Mouse (Mus musculus): ENCODE measurements at regions not wholly inside any gene's neighbourhood (a gene's known extent, or its start where the extent isn't known, plus 50 kb on each side); places are given as distances from the start of the nearest gene placed in this dataset.

DNA sequence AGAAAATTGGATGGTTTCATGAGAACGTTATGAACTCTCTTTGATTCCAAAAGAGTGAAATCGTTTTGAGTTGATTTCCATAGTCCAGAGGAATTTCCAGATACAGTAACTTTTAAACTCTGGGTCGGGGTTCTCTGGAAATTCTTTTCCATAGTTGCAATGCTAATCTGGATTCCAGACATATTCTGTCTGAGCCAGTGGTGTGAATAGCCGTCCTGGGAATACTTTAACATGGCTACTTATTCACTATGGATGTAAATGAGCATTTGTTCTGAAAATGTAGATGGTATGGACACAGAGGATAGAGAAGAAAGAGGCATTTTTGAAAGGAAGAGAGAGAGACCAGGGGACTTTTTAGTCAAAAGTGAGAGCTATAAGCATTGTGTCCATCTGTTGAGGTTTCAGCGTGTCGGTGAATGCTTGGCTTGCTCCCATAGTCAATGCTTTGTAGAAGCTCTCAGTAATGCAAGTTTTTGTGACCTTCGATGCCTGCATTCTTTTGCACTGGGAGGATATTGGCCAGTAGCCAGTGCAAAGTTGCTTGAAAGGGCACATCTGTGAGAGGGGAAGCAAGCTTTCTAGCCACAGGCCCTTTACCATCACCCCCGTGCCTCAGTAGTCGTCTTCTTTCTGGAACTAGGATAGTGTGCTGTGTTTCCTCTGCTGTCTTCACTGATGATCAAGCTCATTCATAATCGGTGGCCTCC lies 208.9 kb downstream of the Gm19410 start:
- Histone ChIP-seq H3K4me2 (ENCODE audit: low read depth, low read length) (no peak overlapping the region), H3K4me3 (ENCODE audit: low read depth, low read length) (no peak overlapping the region), H3K9ac (replicated peaks) (no peak overlapping the region), H3K9me3 (ENCODE audit: low read length) (no peaks in the 10 kb centered on the region), H3K27ac (ENCODE audit: low read depth) (no peak overlapping the region), H3K4me1 (ENCODE audit: insufficient read depth) (peaks cover 3% of the 10 kb centered on the region; the same call in 1 of the 2 replicates), H3K36me3 (replicated peaks; ENCODE audit: insufficient read depth, low read length) (no peaks in the 10 kb centered on the region), H3K27me3 (ENCODE audit: insufficient read depth, low read length) (no peaks in the 10 kb centered on the region)
- 66% methylated on average over 10 of the region's 10 CpGs for WGBS (ENCODE audit: insufficient replicate concordance)
- TF ChIP-seq CTCF (IDR thresholded peaks at IDR 0.05; ENCODE audit: low read depth) (no peak), EP300 (IDR thresholded peaks at IDR 0.05; ENCODE audit: low read depth) (no peak)
- ATAC-seq = no peak
- DNase-seq = no peak

DNA sequence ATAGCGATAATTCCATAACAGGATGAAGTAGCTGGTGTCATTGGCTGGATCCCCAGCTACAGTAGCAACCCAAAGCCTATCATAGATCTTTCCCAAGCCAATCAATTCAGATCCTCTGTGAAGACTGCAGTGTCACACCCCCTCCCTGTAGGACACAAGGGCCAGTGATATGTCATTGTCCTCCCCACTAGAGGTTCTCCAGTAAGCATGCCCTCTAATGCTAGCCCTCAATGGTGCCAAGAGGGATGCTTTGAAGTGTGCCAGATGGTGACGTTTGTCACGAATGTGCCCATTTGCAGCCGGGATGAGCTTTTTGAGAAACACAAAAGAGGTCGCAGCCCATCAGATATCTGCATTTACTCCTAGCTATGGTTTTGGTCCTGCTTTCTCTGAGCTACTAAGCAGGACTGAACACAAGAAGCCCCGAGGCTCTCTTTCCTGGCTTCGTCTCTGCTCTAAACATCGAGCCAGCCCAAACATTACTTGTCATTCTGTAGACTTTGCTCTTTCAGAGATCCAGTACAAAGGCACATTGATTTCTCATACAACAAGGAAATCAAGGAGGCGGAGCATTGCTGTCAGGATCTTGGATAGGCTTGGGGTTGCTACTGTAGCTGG lies 214.2 kb downstream of the Gm19410 start:
- Histone ChIP-seq H3K4me2 (ENCODE audit: low read depth, low read length) (no peak overlapping the region), H3K4me1 (ENCODE audit: insufficient read depth) (peaks cover under 1% of the 10 kb centered on the region; the same call in 1 of the 2 replicates), H3K9me3 (ENCODE audit: low read length) (no peaks in the 10 kb centered on the region), H3K27ac (ENCODE audit: low read depth) (no peak overlapping the region), H3K36me3 (replicated peaks; ENCODE audit: insufficient read depth, low read length) (no peaks in the 10 kb centered on the region), H3K9ac (replicated peaks) (no peak overlapping the region), H3K4me3 (ENCODE audit: low read depth, low read length) (no peak overlapping the region), H3K27me3 (ENCODE audit: insufficient read depth, low read length) (no peaks in the 10 kb centered on the region)
- no peak for ATAC-seq
- 79% methylated on average over 9 of the region's 9 CpGs for WGBS (ENCODE audit: insufficient replicate concordance)
- no peak for DNase-seq
- TF ChIP-seq EP300 (IDR thresholded peaks at IDR 0.05; ENCODE audit: low read depth) (no peak), CTCF (IDR thresholded peaks at IDR 0.05; ENCODE audit: low read depth) (no peak)

DNA sequence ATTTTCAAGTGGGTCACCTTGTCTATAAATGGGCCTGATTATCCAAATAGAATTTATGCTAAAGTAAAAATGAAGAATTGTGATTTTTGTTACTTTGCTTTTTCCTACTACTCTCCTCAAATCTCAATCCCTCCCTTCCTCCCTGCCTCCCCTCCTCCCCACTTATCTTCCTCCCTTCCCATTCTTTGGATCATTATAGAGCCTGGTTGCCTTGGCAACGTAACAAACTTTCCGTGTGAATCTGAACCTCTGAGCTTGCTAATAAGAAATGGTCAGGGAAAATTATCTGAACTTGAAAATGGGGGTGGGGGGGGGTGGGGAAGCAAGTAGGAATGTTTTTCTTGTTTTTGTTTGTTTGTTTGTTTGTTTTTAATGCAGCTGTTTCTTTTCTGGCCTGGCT lies 217.5 kb downstream of the Gm19410 start:
- no peaks in the 10 kb centered on the region for H3K9me3 ChIP-seq (ENCODE audit: low read length)
- WGBS (ENCODE audit: insufficient replicate concordance) = 68% methylated on average over 2 of the region's 2 CpGs
- ATAC-seq (no peak), DNase-seq (no peak)
- no peaks in the 10 kb centered on the region for H3K4me1 ChIP-seq (ENCODE audit: insufficient read depth)
- H3K4me2 ChIP-seq (ENCODE audit: low read depth, low read length) = no peak overlapping the region
- H3K36me3 ChIP-seq (replicated peaks; ENCODE audit: insufficient read depth, low read length) = no peaks in the 10 kb centered on the region
- no peak overlapping the region for H3K27ac ChIP-seq (ENCODE audit: low read depth)
- no peak overlapping the region for H3K9ac ChIP-seq (replicated peaks)
- TF ChIP-seq CTCF (IDR thresholded peaks at IDR 0.05; ENCODE audit: low read depth) (no peak), EP300 (IDR thresholded peaks at IDR 0.05; ENCODE audit: low read depth) (no peak)
- H3K4me3 ChIP-seq (ENCODE audit: low read depth, low read length) = no peak overlapping the region
- H3K27me3 ChIP-seq (ENCODE audit: insufficient read depth, low read length) = no peaks in the 10 kb centered on the region

DNA sequence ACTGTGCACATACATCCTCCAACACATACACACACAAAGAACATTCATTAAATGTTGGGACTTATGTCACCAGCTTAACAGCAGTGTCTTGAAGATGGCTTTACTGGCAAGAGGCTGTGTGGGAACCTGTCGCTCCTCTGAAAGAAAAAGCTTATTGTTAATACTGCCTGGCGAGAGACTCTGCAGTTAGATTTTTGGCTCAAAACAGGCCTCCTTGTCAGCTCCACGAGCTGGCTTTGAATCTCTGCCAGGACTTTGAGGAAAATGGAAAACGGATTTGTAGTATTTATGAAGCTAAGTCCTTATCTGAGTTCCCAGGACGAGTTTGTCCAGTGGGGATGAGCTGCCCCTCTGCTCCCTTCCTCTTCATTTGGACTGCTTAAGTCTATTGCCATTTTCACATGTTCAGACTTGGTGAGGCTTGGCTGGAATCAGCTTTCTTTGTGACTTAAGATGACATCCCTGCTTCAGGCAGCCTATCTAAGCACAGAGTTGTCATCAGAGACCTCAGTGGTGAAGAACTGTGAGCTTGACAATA lies 219.6 kb downstream of the Gm19410 start:
- Histone ChIP-seq H3K4me2 (ENCODE audit: low read depth, low read length) (no peak overlapping the region), H3K36me3 (replicated peaks; ENCODE audit: insufficient read depth, low read length) (no peaks in the 10 kb centered on the region), H3K4me1 (ENCODE audit: insufficient read depth) (no peaks in the 10 kb centered on the region), H3K27me3 (ENCODE audit: insufficient read depth, low read length) (no peaks in the 10 kb centered on the region), H3K4me3 (ENCODE audit: low read depth, low read length) (no peak overlapping the region), H3K9me3 (ENCODE audit: low read length) (no peaks in the 10 kb centered on the region), H3K27ac (ENCODE audit: low read depth) (no peak overlapping the region), H3K9ac (replicated peaks) (no peak overlapping the region)
- 48% methylated on average over 5 of the region's 5 CpGs for WGBS (ENCODE audit: insufficient replicate concordance)
- TF ChIP-seq CTCF (IDR thresholded peaks at IDR 0.05; ENCODE audit: low read depth) = no peak
- no peak for TF ChIP-seq EP300 (IDR thresholded peaks at IDR 0.05; ENCODE audit: low read depth)
- DNase-seq = no peak
- no peak for ATAC-seq

DNA sequence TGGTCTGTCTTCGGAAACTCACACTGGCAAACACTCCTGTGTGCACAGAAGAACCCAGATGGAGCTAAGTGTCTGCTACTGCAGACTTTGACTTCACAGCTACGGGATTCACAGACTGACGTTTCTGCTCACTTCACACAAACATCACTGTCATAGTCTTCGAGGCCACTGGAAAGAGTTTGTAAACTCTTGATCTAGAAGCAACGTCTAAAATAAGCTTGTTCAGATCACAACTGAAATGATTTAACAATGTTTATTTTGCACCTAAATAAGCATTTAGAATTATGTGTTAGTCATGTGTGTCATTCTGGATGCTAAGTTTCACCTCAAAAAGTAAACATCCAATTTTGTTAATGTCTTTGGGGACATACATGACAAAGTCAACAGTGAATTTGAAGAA lies 221.7 kb downstream of the Gm19410 start:
- Histone ChIP-seq H3K27me3 (ENCODE audit: insufficient read depth, low read length) (no peaks in the 10 kb centered on the region), H3K36me3 (replicated peaks; ENCODE audit: insufficient read depth, low read length) (no peaks in the 10 kb centered on the region), H3K9ac (replicated peaks) (no peak overlapping the region), H3K27ac (ENCODE audit: low read depth) (no peak overlapping the region), H3K9me3 (ENCODE audit: low read length) (no peaks in the 10 kb centered on the region), H3K4me3 (ENCODE audit: low read depth, low read length) (no peak overlapping the region), H3K4me1 (ENCODE audit: insufficient read depth) (no peaks in the 10 kb centered on the region), H3K4me2 (ENCODE audit: low read depth, low read length) (no peak overlapping the region)
- no peak for ATAC-seq
- WGBS (ENCODE audit: insufficient replicate concordance) = 56% methylated on average over 5 of the region's 5 CpGs
- DNase-seq = no peak
- TF ChIP-seq EP300 (IDR thresholded peaks at IDR 0.05; ENCODE audit: low read depth) (no peak), CTCF (IDR thresholded peaks at IDR 0.05; ENCODE audit: low read depth) (no peak)

DNA sequence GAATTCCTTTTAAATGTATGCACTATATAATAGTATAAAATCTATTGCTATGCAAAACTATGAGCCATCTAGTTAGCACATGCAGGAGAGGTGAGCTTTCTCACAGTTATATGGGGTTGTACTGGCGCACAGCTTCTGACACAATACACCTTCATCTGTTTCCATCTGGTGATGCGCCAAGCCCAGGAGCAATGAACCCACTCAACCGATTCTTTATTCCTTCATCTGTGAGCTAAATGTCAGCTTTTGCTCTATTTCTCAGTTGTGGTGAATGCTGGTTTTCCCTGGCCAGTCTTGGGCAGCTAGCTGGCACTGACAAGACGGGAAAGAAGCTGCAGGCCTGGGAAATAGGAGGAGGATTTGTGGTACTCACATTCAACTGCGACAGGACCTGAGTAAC lies 225.4 kb downstream of the Gm19410 start:
- WGBS (ENCODE audit: insufficient replicate concordance) = 84% methylated on average over 5 of the region's 5 CpGs
- no peaks in the 10 kb centered on the region for H3K27me3 ChIP-seq (ENCODE audit: insufficient read depth, low read length)
- TF ChIP-seq EP300 (IDR thresholded peaks at IDR 0.05; ENCODE audit: low read depth) (no peak), CTCF (IDR thresholded peaks at IDR 0.05; ENCODE audit: low read depth) (no peak)

More for the DNA sequence above, 225.4 kb downstream of the Gm19410 start:
- Histone ChIP-seq H3K27ac (ENCODE audit: low read depth) (no peak overlapping the region), H3K4me2 (ENCODE audit: low read depth, low read length) (no peak overlapping the region), H3K4me3 (ENCODE audit: low read depth, low read length) (no peak overlapping the region), H3K9ac (replicated peaks) (no peak overlapping the region), H3K9me3 (ENCODE audit: low read length) (no peaks in the 10 kb centered on the region), H3K36me3 (replicated peaks; ENCODE audit: insufficient read depth, low read length) (no peaks in the 10 kb centered on the region), H3K4me1 (ENCODE audit: insufficient read depth) (no peaks in the 10 kb centered on the region)
- DNase-seq = no peak
- no peak for ATAC-seq

Measured in liver, postnatal 0 days (tissue).